Mouse (Mus musculus) embryonic facial prominence, embryonic 11.5 days (tissue): ENCODE measurements around the gene Peg10. TPM values are rescaled to one million over a fixed set of nuclear protein-coding genes. Genes with fewer than 3 reads are reported as not detected.
"Not testable (repeated sequence)": the region's sequence is repeated elsewhere in the genome, so short reads cannot be mapped to it uniquely, and the experiment has no call there.

Source experiments
- ATAC-seq: fragments of 200-750 bp; cut with Nextera tagmentation; replicated peaks from 2 replicates; pipeline ENCODE4 v1.8.0; 2017; ENCODE audit warnings: low read depth; ENCODE audit not compliant: insufficient number of reproducible peaks, low FRiP score, low TSS enrichment
- DNase-seq: peaks from one replicate; pipeline ENCODE4 v3.0.0-alpha.2; 2015; ENCODE audit warnings: low spot score
- H3K27ac ChIP-seq: fragments of 300-500 bp; sonication (generic); replicated peaks from 2 replicates; pipeline ENCODE4 v1.5.1; 2014; ENCODE audit warnings: mild to moderate bottlenecking, low read depth, low read length, control low read depth
- H3K27me3 ChIP-seq: fragments of 300-500 bp; sonication (generic); 2 replicates; pipeline ENCODE4 v1.6.1; 2014; ENCODE audit warnings: mild to moderate bottlenecking, low read length, moderate library complexity, mixed read lengths; ENCODE audit not compliant: control insufficient read depth, insufficient read depth
- H3K36me3 ChIP-seq: fragments of 300-500 bp; sonication (generic); replicated peaks from 2 replicates; pipeline ENCODE4 v1.6.1; 2014; ENCODE audit warnings: low read depth, mild to moderate bottlenecking, low read length, moderate library complexity, mixed read lengths; ENCODE audit not compliant: control insufficient read depth, insufficient read depth
- H3K4me1 ChIP-seq: fragments of 300-500 bp; sonication (generic); 2 replicates; pipeline ENCODE4 v1.6.1; 2014; ENCODE audit warnings: low read length, mixed read lengths; ENCODE audit not compliant: control insufficient read depth, insufficient read depth
- H3K4me2 ChIP-seq: fragments of 300-500 bp; sonication (generic); 2 replicates; pipeline ENCODE4 v1.6.1; 2014; ENCODE audit warnings: low read depth, mild to moderate bottlenecking, control low read depth, low read length, moderate library complexity
- H3K4me3 ChIP-seq: fragments of 300-500 bp; sonication (generic); 2 replicates; pipeline ENCODE4 v1.5.1; 2014; ENCODE audit warnings: low read depth, low read length, control low read depth
- H3K9ac ChIP-seq: fragments of 300-500 bp; sonication (generic); replicated peaks from 2 replicates; pipeline ENCODE4 v1.6.1; 2014; ENCODE audit warnings: mild to moderate bottlenecking, control low read depth, low read length
- H3K9me3 ChIP-seq: fragments of 300-500 bp; sonication (generic); replicated peaks from 2 replicates; pipeline ENCODE4 v1.6.1; 2016; ENCODE audit warnings: mild to moderate bottlenecking, low read length, inconsistent platforms, mixed read lengths; ENCODE audit not compliant: control insufficient read depth
- WGBS: fragments of 180-500 bp; shearing (Covaris S2); extraction: QIAGEN DNeasy Blood & Tissue Kit; methylation state at CpG from one replicate; pipeline ENCODE4 v1.1.7; 2014; 5-methylcytosine and 5-hydroxymethylcytosine counted together
- polyA plus RNA-seq: library from polyadenylated mRNA; unstranded; fragments of >200 nt; fragmentation: Nextera tagmentation; extraction: Ambion mirVana; gene quantifications from 2 replicates; pipeline ENCODE4 v1.2.1, GENCODE M21; 2014

Gene Peg10
- polyA plus RNA-seq, 1 experiment from 2014 or later = 25.3 TPM

- Histone ChIP-seq H3K9me3 (peaks cover 5% of the 10 kb centered on the region; the same call in 1 of the 2 replicates), H3K9ac (no peak overlapping the region), H3K36me3 (peaks cover 4% of the 10 kb centered on the region), H3K4me3 (no peak overlapping the region), H3K4me1 (no peaks in the 10 kb centered on the region), H3K27ac (no peak overlapping the region), H3K4me2 (no peak overlapping the region), H3K27me3 (no peaks in the 10 kb centered on the region)
- DNase-seq (no peak), ATAC-seq (no peak)
- WGBS = 88% methylated on average over 10 of the region's 10 CpGs
These were observed 7.2 kb downstream of the Peg10 start for GRCm38 (mm10) chr6:4754286-4754685.

DNA sequence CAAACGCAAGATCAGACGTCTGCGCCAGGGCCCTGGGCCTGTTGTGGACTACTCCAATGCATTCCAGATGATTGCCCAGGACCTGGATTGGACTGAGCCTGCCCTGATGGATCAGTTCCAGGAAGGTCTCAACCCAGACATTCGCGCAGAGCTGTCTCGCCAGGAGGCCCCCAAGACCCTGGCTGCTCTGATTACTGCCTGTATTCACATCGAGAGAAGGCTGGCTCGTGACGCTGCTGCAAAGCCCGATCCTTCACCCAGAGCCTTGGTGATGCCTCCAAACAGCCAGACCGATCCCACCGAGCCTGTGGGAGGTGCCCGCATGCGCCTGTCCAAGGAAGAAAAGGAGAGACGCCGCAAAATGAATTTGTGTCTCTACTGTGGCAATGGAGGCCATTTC is 7.8 kb downstream of the Peg10 start:
- DNase-seq = no peak
- Histone ChIP-seq H3K9ac (no peak overlapping the region), H3K4me3 (no peak overlapping the region), H3K27ac (no peak overlapping the region), H3K4me1 (no peaks in the 10 kb centered on the region), H3K4me2 (no peak overlapping the region), H3K9me3 (peaks cover 5% of the 10 kb centered on the region; the same call in 1 of the 2 replicates), H3K36me3 (peaks cover 4% of the 10 kb centered on the region), H3K27me3 (no peaks in the 10 kb centered on the region)
- no peak for ATAC-seq
- 90% methylated on average over 16 of the region's 16 CpGs for WGBS

DNA sequence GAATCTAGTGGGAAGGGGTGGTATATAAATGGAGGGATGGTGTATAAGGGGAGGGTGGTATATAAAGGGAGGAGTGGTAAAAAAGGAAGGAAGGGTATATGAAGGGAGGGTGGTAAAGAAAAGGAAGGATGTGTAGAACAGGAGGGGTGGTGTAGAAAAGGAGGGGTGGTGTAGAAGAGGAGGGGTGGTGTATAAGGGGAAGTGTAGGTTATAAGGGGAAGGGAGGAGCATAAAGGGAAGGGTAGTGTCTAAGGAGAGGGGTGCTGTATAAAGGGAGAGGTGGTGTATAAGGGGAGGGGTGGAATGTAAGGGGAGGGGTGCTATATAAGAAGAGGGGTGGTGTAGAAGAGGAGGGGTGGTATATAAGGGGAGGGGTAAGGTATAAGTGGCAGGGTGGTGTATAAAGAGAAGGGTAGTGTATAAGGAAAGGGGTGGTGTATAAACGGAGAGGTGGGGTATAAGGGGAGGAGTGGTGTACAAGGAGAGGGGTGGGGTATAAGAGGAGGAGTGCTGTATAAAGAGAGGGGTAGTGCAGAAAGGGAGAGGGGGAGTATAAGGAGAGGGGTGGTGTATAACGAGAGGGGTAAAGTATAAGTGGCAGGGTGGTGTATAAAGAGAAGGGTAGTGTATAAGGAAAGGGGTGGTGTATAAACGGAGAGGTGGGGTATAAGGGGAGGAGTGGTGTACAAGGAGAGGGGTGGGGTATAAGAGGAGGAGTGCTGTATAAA is 14.5 kb downstream of the Peg10 start:
- H3K4me3 ChIP-seq, DNase-seq, H3K27ac ChIP-seq, H3K4me1 ChIP-seq, H3K9me3 ChIP-seq, H3K9ac ChIP-seq, H3K4me2 ChIP-seq, H3K27me3 ChIP-seq, H3K36me3 ChIP-seq: not testable (repeated sequence)
- WGBS = 34% methylated on average over 3 of the region's 3 CpGs
- peak; percentile 39 for ATAC-seq

- no peak overlapping the region for H3K9ac ChIP-seq
- H3K27ac ChIP-seq = no peak overlapping the region
- DNase-seq (no peak), ATAC-seq (peak; percentile 99)
- 48% methylated on average over 2 of the region's 2 CpGs for WGBS
- no peaks in the 10 kb centered on the region for H3K27me3 ChIP-seq
- H3K4me1 ChIP-seq = no peaks in the 10 kb centered on the region
- H3K36me3 ChIP-seq = no peaks in the 10 kb centered on the region; the same call in 1 of the 2 replicates
- no peaks in the 10 kb centered on the region for H3K9me3 ChIP-seq
- no peak overlapping the region for H3K4me3 ChIP-seq
- no peak overlapping the region for H3K4me2 ChIP-seq
These were observed 15.1 kb downstream of the Peg10 start for GRCm38 (mm10) chr6:4762252-4762651.

DNA sequence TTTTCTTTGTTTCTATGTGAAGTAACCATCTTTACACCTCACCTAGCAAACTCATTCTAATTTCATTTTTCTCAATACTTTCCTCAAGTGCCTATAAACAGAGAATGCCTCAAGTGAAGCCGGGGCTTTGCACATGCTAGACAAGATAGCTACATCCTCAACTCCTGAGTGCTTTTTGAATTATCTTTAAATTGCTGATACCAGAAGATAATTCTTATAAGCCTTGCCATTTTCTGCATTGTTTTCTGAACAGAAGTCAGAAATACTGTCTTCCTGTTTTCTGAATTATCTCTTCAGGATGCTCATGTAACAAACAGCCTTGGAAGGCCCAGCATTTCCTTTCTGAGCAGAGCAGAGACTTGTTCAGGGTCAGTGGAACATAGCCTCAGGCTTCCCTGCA is 49.2 kb downstream of the Peg10 start:
- H3K4me3 ChIP-seq = no peak overlapping the region
- H3K9me3 ChIP-seq = no peaks in the 10 kb centered on the region
- no peaks in the 10 kb centered on the region for H3K27me3 ChIP-seq
- H3K9ac ChIP-seq = no peak overlapping the region
- no peak overlapping the region for H3K4me2 ChIP-seq
- H3K4me1 ChIP-seq = no peaks in the 10 kb centered on the region
- no peaks in the 10 kb centered on the region for H3K36me3 ChIP-seq
- 88% methylated on average over 1 of the region's 1 CpGs for WGBS
- ATAC-seq (no peak), DNase-seq (no peak)
- no peak overlapping the region for H3K27ac ChIP-seq

GRCm38 (mm10) chr6:4797317-4797716 is 50.2 kb downstream of the Peg10 start:
- not testable (repeated sequence) for ATAC-seq, H3K9ac ChIP-seq, H3K9me3 ChIP-seq, H3K27me3 ChIP-seq, H3K4me2 ChIP-seq, H3K36me3 ChIP-seq, H3K27ac ChIP-seq, H3K4me1 ChIP-seq, H3K4me3 ChIP-seq, DNase-seq

DNA sequence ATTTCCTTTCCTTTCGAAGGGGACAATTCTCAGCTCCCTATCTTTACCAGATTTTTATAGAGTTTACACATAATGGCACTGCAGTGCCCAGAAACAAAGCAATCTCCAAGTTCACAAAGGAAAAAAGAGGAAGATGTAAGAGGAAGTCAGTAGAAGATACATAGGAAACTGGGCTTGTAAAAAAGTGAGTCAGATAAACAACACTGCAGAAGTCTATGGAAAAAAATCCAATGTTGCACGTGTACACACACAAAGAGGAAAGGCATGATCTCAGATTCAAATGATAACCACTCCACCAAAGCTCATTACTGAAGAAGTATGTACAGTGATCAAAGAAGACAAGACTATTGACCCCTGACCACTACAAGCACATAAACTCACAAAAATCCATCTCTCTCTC is 51.3 kb downstream of the Peg10 start:
- no peak overlapping the region for H3K9ac ChIP-seq
- H3K9me3 ChIP-seq = no peaks in the 10 kb centered on the region
- H3K27ac ChIP-seq = no peak overlapping the region
- no peak overlapping the region for H3K4me2 ChIP-seq
- no peaks in the 10 kb centered on the region for H3K4me1 ChIP-seq
- no peaks in the 10 kb centered on the region for H3K27me3 ChIP-seq
- no peak overlapping the region for H3K4me3 ChIP-seq
- ATAC-seq = no peak
- H3K36me3 ChIP-seq = no peaks in the 10 kb centered on the region
- no peak for DNase-seq
- 62% methylated on average over 2 of the region's 2 CpGs for WGBS

- H3K4me1 ChIP-seq = no peaks in the 10 kb centered on the region
- ATAC-seq = no peak
These were observed 52.3 kb downstream of the Peg10 start for GRCm38 (mm10) chr6:4799359-4799758.

More at GRCm38 (mm10) chr6:4799359-4799758, 52.3 kb downstream of the Peg10 start:
- no peak for DNase-seq
- WGBS = 77% methylated on average over 2 of the region's 2 CpGs
- Histone ChIP-seq H3K4me2 (no peak overlapping the region), H3K9ac (no peak overlapping the region), H3K9me3 (no peaks in the 10 kb centered on the region), H3K27me3 (no peaks in the 10 kb centered on the region), H3K36me3 (no peaks in the 10 kb centered on the region), H3K27ac (no peak overlapping the region), H3K4me3 (no peak overlapping the region)
